16 mouse cellular contexts compared by ENCODE assay signal in the genomic region with DNA sequence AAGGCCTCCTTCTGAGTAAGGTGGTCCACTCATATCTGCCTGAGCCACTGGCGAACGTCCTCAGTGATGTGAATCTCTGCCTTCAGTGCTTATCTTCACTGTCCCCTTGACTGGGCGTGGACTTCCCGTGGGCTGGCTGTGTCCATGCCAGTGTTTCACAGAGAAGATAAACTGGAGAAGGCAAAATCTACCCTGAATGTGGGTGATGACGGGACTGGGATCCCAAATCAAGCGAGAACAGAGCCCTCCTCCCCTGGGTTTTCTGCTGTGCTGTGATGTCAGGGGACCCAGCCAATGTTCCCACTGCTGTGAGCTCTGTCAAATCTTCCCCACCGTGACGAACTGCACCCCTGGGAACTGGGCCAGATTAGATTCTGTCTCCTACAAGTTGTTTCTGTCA. TPM values are rescaled to one million over a fixed set of nuclear protein-coding genes. Genes with fewer than 3 reads are reported as not detected.
A peak's percentile ranks its signal among the peaks of the same experiment; 100 is the strongest.
DNase-seq lines count a peak whose midpoint lies in the region.
"Had no signal": no experiment of that assay in that cellular context is flagged by ENCODE, and none has a peak within 500 bp of the region (broad histone marks: within the 10 kb centered on the region; RNA-seq: fewer than 3 reads in every experiment).

No protein-coding gene starts in this region.

- peak; percentile 19 for DNase-seq in heart, postnatal 4 days
- DNase-seq in heart, postnatal 10 days: no peak
- DNase-seq in brain, adult 2 months (ENCODE audit: low read depth, low spot score): peak; percentile 31
- peak; percentile 49 to 70 for DNase-seq in lung, adult 18-20 months
- DNase-seq in lung, postnatal 25 days (ENCODE audit: low spot score): peak; percentile 69
- no peak for DNase-seq in gastrocnemius, postnatal 36 days
- DNase-seq in adrenal gland, adult (ENCODE audit: inconsistent age in 2 of 2, low spot score in 1 of 2): no peak
- DNase-seq: adrenal gland, postnatal 14 days; gastrocnemius, postnatal 10 days; kidney, adult 11 months; kidney, postnatal 14 days; midbrain, embryonic 14.5 days; right cerebral cortex, postnatal 4 days had no signal

- intact Hi-C loops in heart, postnatal 10 days (cut with DNase I): no loop called here
- intact Hi-C loops in gastrocnemius, postnatal 36 days (cut with DNase I): no loop called here

RNA-seq across cellular contexts. Expression of gene Lmntd1, which starts 46.8 kb away (rescaled TPM):
- total RNA-seq in heart, postnatal 4 days (2021): 1 to 10 TPM; 2.8 to 3.1 TPM
- 1 to 10 TPM; 1.5 TPM for total RNA-seq in heart, postnatal 10 days (2021)
- not detected for total RNA-seq in gastrocnemius, postnatal 36 days (2021)

RNA-seq across cellular contexts. Expression of gene Tuba3b, which starts 48.3 kb away (rescaled TPM):
- under 1 TPM; 0.50 to 0.59 TPM for total RNA-seq in heart, postnatal 4 days (2021)
- under 1 TPM; 0.27 to 0.38 TPM for total RNA-seq in heart, postnatal 10 days (2021)
- total RNA-seq in gastrocnemius, postnatal 36 days (2021): not detected
- total RNA-seq: adrenal gland, postnatal 14 days; gastrocnemius, postnatal 10 days; layer of hippocampus, adult 8-10 months; left cerebral cortex, adult 2 months; neutrophil, adult 5-6 weeks had no signal

Comparison
In these comparisons a context has a peak if more than half of its experiments do, and no peak if none do; other contexts are left out.
1. DNase-seq: peak in heart, postnatal 4 days (single experiment), brain, adult 2 months (single experiment), lung, adult 18-20 months (2 of 2) and lung, postnatal 25 days (single experiment); none in heart, postnatal 10 days (0 of 2), gastrocnemius, postnatal 36 days (0 of 2) and adrenal gland, adult (0 of 2).